Mouse (Mus musculus) lung, adult 2 months (tissue): ENCODE data around the gene Ctnna3.

Source experiments
- CTCF ChIP-seq: fragments of 200-500 bp; IDR thresholded peaks from 2 replicates; pipeline ENCODE4 v1.5.1; 2011; ENCODE audit warnings: mild to moderate bottlenecking, low read length, control low read depth; ENCODE audit not compliant: insufficient read depth
- POLR2A ChIP-seq: fragments of 200-500 bp; IDR thresholded peaks from 2 replicates; pipeline ENCODE4 v1.6.1; 2011; ENCODE audit warnings: low read depth, mild to moderate bottlenecking, control low read depth, low read length, borderline replicate concordance; ENCODE audit errors: extremely low read depth

DNA sequence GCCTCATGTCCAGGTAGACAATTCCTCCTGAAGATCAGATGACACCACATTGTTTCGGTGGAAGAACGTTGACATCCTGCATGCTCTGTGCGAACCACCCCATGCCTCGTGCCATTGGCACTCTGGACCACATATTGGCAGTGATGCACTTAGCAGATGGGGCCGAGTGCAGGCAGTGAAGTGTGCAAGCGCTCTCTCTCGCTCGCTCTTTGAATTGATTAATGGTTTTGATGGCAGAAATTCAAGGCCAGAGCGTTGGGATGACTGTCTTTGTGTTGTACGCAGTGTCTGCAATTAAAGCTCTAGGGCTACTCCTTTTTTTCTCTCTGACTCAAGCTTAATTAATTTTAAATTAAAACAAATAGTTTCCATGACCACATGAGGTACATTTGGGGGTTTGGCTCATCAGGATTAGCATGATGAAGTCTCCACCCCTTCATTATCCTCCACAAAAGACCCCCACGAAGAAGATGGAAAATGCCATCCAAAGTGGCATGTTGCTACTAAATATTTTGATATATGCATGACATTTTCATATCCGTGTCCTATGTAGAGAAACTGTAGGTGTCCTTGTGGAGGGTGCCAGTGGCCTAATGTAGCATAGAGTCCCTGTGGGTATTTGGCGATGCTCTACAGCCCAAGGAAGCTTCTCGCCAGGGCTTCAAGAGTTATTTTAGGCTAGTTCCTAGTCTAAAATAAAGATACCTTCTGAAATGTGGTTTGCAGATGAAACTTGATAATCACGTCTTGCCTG, 700.7 kb downstream of the Ctnna3 start:
- no peak for TF ChIP-seq CTCF
- TF ChIP-seq POLR2A: no peak
